Mouse (Mus musculus) frontal cortex, postnatal 14 days (tissue): ENCODE results near the gene Cxcr5.
A peak's percentile ranks its signal among the peaks of the same experiment; 100 is the strongest.

ENCODE experiments used
- DNase-seq, 2 experiments: peaks; one replicate each; pipeline ENCODE4 v3.0.0; 2022; ENCODE audit warnings: low spot score in 2 of 2

The Cxcr5 gene

GRCm38 (mm10) chr9:44561597-44561996, at the start of gene Cxcr5:
TSS of gene Cxcr5 (minus strand) at chr9:44561877.
- DNase-seq, result no peak

- no peak for DNase-seq
Measured at GRCm38 (mm10) chr9:44610371-44610770, 48.7 kb upstream of the Cxcr5 start.

GRCm38 (mm10) chr9:44607306-44607705, 45.6 kb upstream of the Cxcr5 start:
- DNase-seq, result no peak

- DNase-seq, result no peak
Measured at GRCm38 (mm10) chr9:44606646-44607045, 45.0 kb upstream of the Cxcr5 start.

- DNase-seq, result no peak
Measured at GRCm38 (mm10) chr9:44605616-44606165, 44.0 kb upstream of the Cxcr5 start.

GRCm38 (mm10) chr9:44604779-44605615, 43.3 kb upstream of the Cxcr5 start, which contains the start of gene Ddx6:
TSS of gene Ddx6 (plus strand) at chr9:44604892.
- DNase-seq, result peak; percentile 60

- DNase-seq, result peak; percentile 50 to 71
Measured at GRCm38 (mm10) chr9:44604290-44604778, 42.7 kb upstream of the Cxcr5 start.

- DNase-seq, result peak; percentile 37 to 44
Measured at GRCm38 (mm10) chr9:44603454-44604289, 42.0 kb upstream of the Cxcr5 start.

- DNase-seq, result no peak
Measured at GRCm38 (mm10) chr9:44602766-44603165, 41.1 kb upstream of the Cxcr5 start.

GRCm38 (mm10) chr9:44600801-44601200, 39.1 kb upstream of the Cxcr5 start:
- DNase-seq, result no peak

GRCm38 (mm10) chr9:44599616-44600015, 37.9 kb upstream of the Cxcr5 start:
- no peak for DNase-seq

- no peak for DNase-seq
Measured at GRCm38 (mm10) chr9:44598899-44599495, 37.3 kb upstream of the Cxcr5 start.

GRCm38 (mm10) chr9:44597742-44598141, 36.1 kb upstream of the Cxcr5 start:
- DNase-seq, result no peak

- no peak for DNase-seq
Measured at GRCm38 (mm10) chr9:44595537-44595930, 33.9 kb upstream of the Cxcr5 start.

GRCm38 (mm10) chr9:44594901-44595536, 33.3 kb upstream of the Cxcr5 start:
- no peak for DNase-seq

- no peak for DNase-seq
Measured at GRCm38 (mm10) chr9:44593886-44594285, 32.2 kb upstream of the Cxcr5 start.

- DNase-seq, result no peak
Measured at GRCm38 (mm10) chr9:44593221-44593620, 31.5 kb upstream of the Cxcr5 start.

- no peak for DNase-seq
Measured at GRCm38 (mm10) chr9:44591595-44592188, 30.0 kb upstream of the Cxcr5 start.

- no peak for DNase-seq
Measured at GRCm38 (mm10) chr9:44590969-44591368, 29.3 kb upstream of the Cxcr5 start.

GRCm38 (mm10) chr9:44589095-44589494, 27.4 kb upstream of the Cxcr5 start:
- no peak for DNase-seq

GRCm38 (mm10) chr9:44588605-44589004, 26.9 kb upstream of the Cxcr5 start:
- no peak for DNase-seq
